Comparison of ENCODE assay signal across 8 mouse cellular contexts in genomic region chr17:32483200-32483599, GRCm38 (mm10). TPM values are rescaled to one million over a fixed set of nuclear protein-coding genes. Genes with fewer than 3 reads are reported as not detected.
DNase-seq lines count a peak whose midpoint lies in the region; ATAC-seq and TF ChIP-seq lines count a peak whose summit lies in the region.

No protein-coding gene starts in this region.

- H3K9me3 ChIP-seq in embryonic facial prominence, embryonic 11.5 days (replicated peaks; ENCODE audit: control insufficient read depth, low read length) = no peaks in the 10 kb centered on the region
- no peaks in the 10 kb centered on the region for H3K9me3 ChIP-seq in limb, embryonic 14.5 days (ENCODE audit: control insufficient read depth, low read length)
- no peaks in the 10 kb centered on the region for H3K9me3 ChIP-seq in midbrain, postnatal 0 days (ENCODE audit: low read length)

- H3K79me2 ChIP-seq in heart, adult 2 months (replicated peaks; ENCODE audit: control insufficient read depth, insufficient read depth, low read length) = no peaks in the 10 kb centered on the region

- H3K4me1 ChIP-seq in embryonic facial prominence, embryonic 11.5 days (ENCODE audit: control insufficient read depth, insufficient read depth, low read length) = no peaks in the 10 kb centered on the region
- H3K4me1 ChIP-seq in heart, adult 2 months (ENCODE audit: control insufficient read depth, insufficient read depth, low read length) = no peaks in the 10 kb centered on the region
- no peaks in the 10 kb centered on the region for H3K4me1 ChIP-seq in kidney, adult 2 months (ENCODE audit: control insufficient read depth, insufficient read depth, low read length)
- 0 out of 2 replicates have a peak, but pooled peaks cover 3% of the 10 kb centered on the region for H3K4me1 ChIP-seq in limb, embryonic 14.5 days (ENCODE audit: control insufficient read depth, insufficient read depth, low read length)
- H3K4me1 ChIP-seq in midbrain, postnatal 0 days (ENCODE audit: insufficient read depth, low read length) = no peaks in the 10 kb centered on the region

- ATAC-seq in embryonic facial prominence, embryonic 11.5 days (replicated peaks; ENCODE audit: insufficient number of reproducible peaks, low FRiP score, low TSS enrichment, low read depth) = 0 out of 2 replicates have a peak, but pooled peaks have one; percentile 48
- ATAC-seq in limb, embryonic 14.5 days (ENCODE audit: low FRiP score, low read depth) = no peak
- ATAC-seq in midbrain, postnatal 0 days (ENCODE audit: low FRiP score) = peak; percentile 83

- H3K4me3 ChIP-seq in embryonic facial prominence, embryonic 11.5 days (ENCODE audit: low read depth, low read length) = no peak overlapping the region
- H3K4me3 ChIP-seq in heart, adult 2 months = no peak overlapping the region
- no peak overlapping the region for H3K4me3 ChIP-seq in kidney, adult 2 months (ENCODE audit: insufficient read depth, low read depth, low read length)
- H3K4me3 ChIP-seq in limb, embryonic 14.5 days (replicated peaks; ENCODE audit: low read length) = no peak overlapping the region; the same call in 1 of the 2 replicates
- H3K4me3 ChIP-seq in midbrain, postnatal 0 days (ENCODE audit: low read depth, low read length) = peak overlapping the region; percentile 23

- H3K27ac ChIP-seq in embryonic facial prominence, embryonic 11.5 days (replicated peaks; ENCODE audit: low read depth, low read length) = no peak overlapping the region
- H3K27ac ChIP-seq in heart, adult 2 months = no peak overlapping the region
- no peak overlapping the region for H3K27ac ChIP-seq in kidney, adult 2 months (ENCODE audit: insufficient read depth, low read depth, low read length)
- H3K27ac ChIP-seq in limb, embryonic 14.5 days (replicated peaks; ENCODE audit: low read depth, low read length) = no peak overlapping the region
- H3K27ac ChIP-seq in midbrain, postnatal 0 days (ENCODE audit: low read depth, low read length) = no peak overlapping the region

- H3K27me3 ChIP-seq in embryonic facial prominence, embryonic 11.5 days (ENCODE audit: control insufficient read depth, insufficient read depth, low read length) = no peaks in the 10 kb centered on the region
- no peaks in the 10 kb centered on the region; the same call in 1 of the 2 replicates for H3K27me3 ChIP-seq in heart, adult 2 months (ENCODE audit: control insufficient read depth, insufficient read depth, low read length)
- H3K27me3 ChIP-seq in kidney, adult 2 months (replicated peaks; ENCODE audit: control insufficient read depth, insufficient read depth, low read length) = no peaks in the 10 kb centered on the region
- H3K27me3 ChIP-seq in limb, embryonic 14.5 days (ENCODE audit: control insufficient read depth, insufficient read depth, low read length) = no peaks in the 10 kb centered on the region; the same call in 1 of the 2 replicates
- H3K27me3 ChIP-seq in midbrain, postnatal 0 days (ENCODE audit: insufficient read depth, low read length) = no peaks in the 10 kb centered on the region

- no peak overlapping the region for H3K9ac ChIP-seq in embryonic facial prominence, embryonic 11.5 days (replicated peaks; ENCODE audit: low read length)
- H3K9ac ChIP-seq in heart, adult 2 months (ENCODE audit: low read depth, low read length) = no peak overlapping the region
- no peak overlapping the region for H3K9ac ChIP-seq in limb, embryonic 14.5 days (ENCODE audit: low read depth, low read length, severe bottlenecking)
- H3K9ac ChIP-seq in midbrain, postnatal 0 days (replicated peaks; ENCODE audit: low read length, poor library complexity, severe bottlenecking) = 0 out of 2 replicates have a peak overlapping the region, but pooled peaks have one; percentile 13

- peak overlapping the region; percentile 29; the same call in 1 of the 2 replicates for H3K4me2 ChIP-seq in embryonic facial prominence, embryonic 11.5 days (ENCODE audit: low read depth, low read length)
- H3K4me2 ChIP-seq in limb, embryonic 14.5 days (replicated peaks; ENCODE audit: low read depth, low read length, severe bottlenecking) = peak overlapping the region; percentile 25
- H3K4me2 ChIP-seq in midbrain, postnatal 0 days (ENCODE audit: low read depth, low read length, poor library complexity, severe bottlenecking) = peak overlapping the region; percentile 41

- peak; percentile 33 to 39 for DNase-seq in left cerebral cortex, adult 18-20 months (ENCODE audit: low spot score in 2 of 2)
- no peak for DNase-seq in left cerebral cortex, adult 11 months (ENCODE audit: low spot score)
- peak; percentile 76 for DNase-seq in embryonic facial prominence, embryonic 11.5 days (ENCODE audit: low spot score)
- peak; percentile 82 to 83 for DNase-seq in heart, adult 2 months
- DNase-seq in kidney, adult 2 months = peak; percentile 98
- DNase-seq in limb, embryonic 14.5 days (ENCODE audit: low spot score) = peak; percentile 32
- DNase-seq in midbrain, postnatal 0 days (ENCODE audit: low spot score) = peak; percentile 83
- DNase-seq in spleen, postnatal 14 days (ENCODE audit: low spot score in 2 of 2) = peak; percentile 23 to 50

- TF ChIP-seq CTCF in heart, adult 2 months (IDR thresholded peaks at IDR 0.05) = peak; percentile 91
- peak; percentile 77 for TF ChIP-seq CTCF in kidney, adult 2 months (conservative IDR thresholded peaks at IDR 0.05; ENCODE audit: insufficient read depth, insufficient read length, low read depth, low read length)
- peak; percentile 87 for TF ChIP-seq CTCF in midbrain, postnatal 0 days (IDR thresholded peaks at IDR 0.05)

- WGBS in embryonic facial prominence, embryonic 11.5 days = 27% methylated on average over 18 of the region's 18 CpGs
- 17% methylated on average over 18 of the region's 18 CpGs for WGBS in heart, adult 2 months
- 11% methylated on average over 18 of the region's 18 CpGs for WGBS in kidney, adult 2 months
- WGBS in limb, embryonic 14.5 days = 18% methylated on average over 18 of the region's 18 CpGs
- WGBS in midbrain, postnatal 0 days = 17% methylated on average over 18 of the region's 18 CpGs

- no peak for TF ChIP-seq EP300 in heart, adult 2 months (IDR thresholded peaks at IDR 0.05; ENCODE audit: insufficient read depth, low read depth, low read length)

- intact Hi-C loops in heart, adult 2 months (cut with DNase I) = no loop called here

- no peak for TF ChIP-seq POLR2A in heart, adult 2 months (IDR thresholded peaks at IDR 0.05; ENCODE audit: insufficient read depth, low read depth, low read length)
- no peak for TF ChIP-seq POLR2A in kidney, adult 2 months (IDR thresholded peaks at IDR 0.05; ENCODE audit: low read depth, low read length)
- no peak for TF ChIP-seq POLR2A in limb, embryonic 14.5 days (IDR thresholded peaks at IDR 0.05; ENCODE audit: borderline replicate concordance, extremely low read depth, insufficient read depth, insufficient read length)

- H3K36me3 ChIP-seq in embryonic facial prominence, embryonic 11.5 days (replicated peaks; ENCODE audit: control insufficient read depth, insufficient read depth, low read depth, low read length) = no peaks in the 10 kb centered on the region
- no peaks in the 10 kb centered on the region for H3K36me3 ChIP-seq in heart, adult 2 months (ENCODE audit: control insufficient read depth, insufficient read depth, low read length)
- H3K36me3 ChIP-seq in kidney, adult 2 months (ENCODE audit: control insufficient read depth, insufficient read depth, low read length) = no peaks in the 10 kb centered on the region
- H3K36me3 ChIP-seq in limb, embryonic 14.5 days (ENCODE audit: control insufficient read depth, insufficient read depth, low read length) = no peaks in the 10 kb centered on the region
- H3K36me3 ChIP-seq in midbrain, postnatal 0 days (ENCODE audit: insufficient read depth, low read length) = no peaks in the 10 kb centered on the region

RNA-seq across cellular contexts. Expression of gene Cyp4f17, which starts 22.6 kb away (rescaled TPM):
- 1 to 10 TPM; 2.9 to 3.4 TPM for total RNA-seq in left cerebral cortex, adult 18-20 months (2021)
- polyA plus RNA-seq in embryonic facial prominence, embryonic 11.5 days (2014; fragmentation: Nextera tagmentation; extraction: Ambion mirVana) = 4.0 and 7.1 TPM in 2 replicates
- 1 to 10 TPM; 4.5 to 5.4 TPM for total RNA-seq in heart, adult 2 months (2021)
- polyA plus RNA-seq in heart, adult 2 months (2012; rRNA removed) = 8.6 and 9.8 TPM in 2 replicates
- polyA plus RNA-seq in kidney, adult 2 months (2012; rRNA removed) = 16.2 and 18.1 TPM in 2 replicates
- 16.5 and 26.0 TPM in 2 replicates for polyA plus RNA-seq in limb, embryonic 14.5 days (2012; rRNA removed)
- 7.7 and 11.7 TPM in 2 replicates for polyA plus RNA-seq in limb, embryonic 14.5 days (2014; fragmentation: Nextera tagmentation; extraction: Ambion mirVana)
- 15.2 and 15.4 TPM in 2 replicates for total RNA-seq in midbrain, postnatal 0 days (2014; rRNA removed)
- 9.9 and 11.5 TPM in 2 replicates for polyA plus RNA-seq in midbrain, postnatal 0 days (2015; fragmentation: Nextera tagmentation; extraction: Ambion mirVana)

RNA-seq across cellular contexts. Expression of gene Cyp4f39, which starts 30.7 kb away (rescaled TPM):
- not detected for total RNA-seq in left cerebral cortex, adult 18-20 months (2021)
- 0.46 and 0.98 TPM in 2 replicates for polyA plus RNA-seq in embryonic facial prominence, embryonic 11.5 days (2014; fragmentation: Nextera tagmentation; extraction: Ambion mirVana)
- not detected for total RNA-seq in heart, adult 2 months (2021)
- polyA plus RNA-seq in heart, adult 2 months (2012; rRNA removed) = 0.21 TPM in 1 of 2 replicates, not detected in the other
- polyA plus RNA-seq in kidney, adult 2 months (2012; rRNA removed) = 0.39 and 1.0 TPM in 2 replicates
- 5.3 and 5.5 TPM in 2 replicates for polyA plus RNA-seq in limb, embryonic 14.5 days (2012; rRNA removed)
- polyA plus RNA-seq in limb, embryonic 14.5 days (2014; fragmentation: Nextera tagmentation; extraction: Ambion mirVana) = 11.3 and 14.0 TPM in 2 replicates
- total RNA-seq in midbrain, postnatal 0 days (2014; rRNA removed) = 1.3 and 1.6 TPM in 2 replicates
- 0.90 and 1.3 TPM in 2 replicates for polyA plus RNA-seq in midbrain, postnatal 0 days (2015; fragmentation: Nextera tagmentation; extraction: Ambion mirVana)

RNA-seq across cellular contexts. Expression of gene Cyp4f16, which starts 53.2 kb away (rescaled TPM):
- total RNA-seq in left cerebral cortex, adult 18-20 months (2021) = 1 to 10 TPM; 5.2 to 6.8 TPM
- polyA plus RNA-seq in embryonic facial prominence, embryonic 11.5 days (2014; fragmentation: Nextera tagmentation; extraction: Ambion mirVana) = 16.5 and 16.7 TPM in 2 replicates
- 1 to 10 TPM; 4.5 to 4.7 TPM for total RNA-seq in heart, adult 2 months (2021)
- 10.2 and 10.5 TPM in 2 replicates for polyA plus RNA-seq in heart, adult 2 months (2012; rRNA removed)
- 11.6 and 14.3 TPM in 2 replicates for polyA plus RNA-seq in kidney, adult 2 months (2012; rRNA removed)
- polyA plus RNA-seq in limb, embryonic 14.5 days (2012; rRNA removed) = 34.0 and 39.5 TPM in 2 replicates
- polyA plus RNA-seq in limb, embryonic 14.5 days (2014; fragmentation: Nextera tagmentation; extraction: Ambion mirVana) = 16.7 and 18.6 TPM in 2 replicates
- 7.2 and 10.6 TPM in 2 replicates for total RNA-seq in midbrain, postnatal 0 days (2014; rRNA removed)
- polyA plus RNA-seq in midbrain, postnatal 0 days (2015; fragmentation: Nextera tagmentation; extraction: Ambion mirVana) = 9.1 and 11.2 TPM in 2 replicates

RNA-seq across cellular contexts. Expression of gene Pglyrp2, which starts 59.2 kb away (rescaled TPM):
- total RNA-seq in left cerebral cortex, adult 18-20 months (2021) = not detected
- not detected in 2 replicates for polyA plus RNA-seq in embryonic facial prominence, embryonic 11.5 days (2014; fragmentation: Nextera tagmentation; extraction: Ambion mirVana)
- total RNA-seq in heart, adult 2 months (2021) = under 1 TPM in 1 of 2 experiments, not detected in 1; 0.09 TPM
- 0.35 and 0.86 TPM in 2 replicates for polyA plus RNA-seq in heart, adult 2 months (2012; rRNA removed)
- polyA plus RNA-seq in kidney, adult 2 months (2012; rRNA removed) = 0.64 and 3.5 TPM in 2 replicates
- polyA plus RNA-seq in limb, embryonic 14.5 days (2012; rRNA removed) = 0.20 and 0.30 TPM in 2 replicates
- polyA plus RNA-seq in limb, embryonic 14.5 days (2014; fragmentation: Nextera tagmentation; extraction: Ambion mirVana) = 0.23 and 0.32 TPM in 2 replicates
- total RNA-seq in midbrain, postnatal 0 days (2014; rRNA removed) = not detected in 2 replicates
- polyA plus RNA-seq in midbrain, postnatal 0 days (2015; fragmentation: Nextera tagmentation; extraction: Ambion mirVana) = not detected in 2 replicates
